Mouse (Mus musculus) CH12.LX (cell line): ENCODE results near the gene Fam135a.

ENCODE experiments used
- CTCF ChIP-seq, 2 experiments: IDR thresholded peaks in 1 of 2; conservative IDR thresholded peaks in 1 of 2; 2 replicates each; pipeline ENCODE4 v1.5.1; 2011 to 2012; ENCODE audit warnings: low read depth in 2 of 2, low read length in 2 of 2, improper control_type of control experiment in 1 of 2, inconsistent platforms in 1 of 2, mild to moderate bottlenecking in 1 of 2, moderate library complexity in 1 of 2
- EP300 ChIP-seq: IDR thresholded peaks from 2 replicates; pipeline ENCODE4 v1.6.1; 2011; ENCODE audit warnings: low read length, improper control_type of control experiment
- HCFC1 ChIP-seq: IDR thresholded peaks from 2 replicates; pipeline ENCODE4 v1.6.1; 2012; ENCODE audit warnings: low read depth, mild to moderate bottlenecking, inconsistent platforms, low read length, improper control_type of control experiment
- MAX ChIP-seq: IDR thresholded peaks from 2 replicates; pipeline ENCODE4 v1.6.1; 2011; ENCODE audit warnings: low read length, improper control_type of control experiment
- POLR2A ChIP-seq: IDR thresholded peaks from 2 replicates; pipeline ENCODE4 v1.6.1; 2011; ENCODE audit warnings: low read depth, mild to moderate bottlenecking, improper control_type of control experiment, low read length
- UBTF ChIP-seq: IDR thresholded peaks from 2 replicates; pipeline ENCODE4 v1.6.1; 2012; ENCODE audit warnings: low read depth, mild to moderate bottlenecking, inconsistent platforms, low read length, improper control_type of control experiment, moderate library complexity
- USF1 ChIP-seq: IDR thresholded peaks from 2 replicates; pipeline ENCODE4 v1.6.1; 2014; ENCODE audit warnings: low read depth, mild to moderate bottlenecking, inconsistent platforms, low read length, improper control_type of control experiment

- TF ChIP-seq CTCF (conservative IDR thresholded peaks at IDR 0.05 in 1 of 2, IDR thresholded peaks at IDR 0.05 in 1 of 2; ENCODE audit: low read depth in 2 of 2, low read length in 2 of 2) (no peak), MAX (no peak), POLR2A (no peak), UBTF (no peak), EP300 (no peak), USF1 (no peak), HCFC1 (no peak)
These were observed 10.0 kb downstream of the Fam135a start for GRCm38 (mm10) chr1:24090094-24090493.
